Mouse (Mus musculus) kidney, embryonic 15.5 days (tissue): ENCODE measurements around the gene Lkaaear1. TPM values are rescaled to one million over a fixed set of nuclear protein-coding genes. Genes with fewer than 3 reads are reported as not detected.

Source experiments
- ATAC-seq: fragments of 200-750 bp; cut with Nextera tagmentation; replicated peaks from 2 replicates; pipeline ENCODE4 v1.8.0; 2017; ENCODE audit warnings: moderate TSS enrichment; ENCODE audit not compliant: low FRiP score
- H3K27ac ChIP-seq: fragments of 300-500 bp; sonication (generic); 2 replicates; pipeline ENCODE4 v1.5.1; 2015; ENCODE audit warnings: mild to moderate bottlenecking, inconsistent platforms
- H3K27me3 ChIP-seq: fragments of 300-500 bp; sonication (generic); 2 replicates; pipeline ENCODE4 v1.6.1; 2015; ENCODE audit warnings: inconsistent platforms
- H3K36me3 ChIP-seq: fragments of 300-500 bp; sonication (generic); 2 replicates; pipeline ENCODE4 v1.6.1; 2015; ENCODE audit warnings: inconsistent platforms
- H3K4me1 ChIP-seq: fragments of 300-500 bp; sonication (generic); 2 replicates; pipeline ENCODE4 v1.6.1; 2015; ENCODE audit warnings: inconsistent platforms
- H3K4me2 ChIP-seq: fragments of 300-500 bp; sonication (generic); 2 replicates; pipeline ENCODE4 v1.6.1; 2015; ENCODE audit warnings: moderate library complexity, mild to moderate bottlenecking, inconsistent platforms
- H3K4me3 ChIP-seq: fragments of 300-500 bp; sonication (generic); replicated peaks from 2 replicates; pipeline ENCODE4 v1.5.1; 2015; ENCODE audit warnings: mild to moderate bottlenecking, inconsistent platforms
- H3K9ac ChIP-seq: fragments of 300-500 bp; sonication (generic); 2 replicates; pipeline ENCODE4 v1.6.1; 2015; ENCODE audit warnings: mild to moderate bottlenecking, inconsistent platforms
- H3K9me3 ChIP-seq: fragments of 300-500 bp; sonication (generic); replicated peaks from 2 replicates; pipeline ENCODE4 v1.6.1; 2016; ENCODE audit warnings: inconsistent platforms
- WGBS: fragments of 180-500 bp; shearing (Covaris S2); methylation state at CpG from one replicate; pipeline ENCODE4 v1.1.7; 2015; ENCODE audit warnings: mixed read lengths; 5-methylcytosine and 5-hydroxymethylcytosine counted together
- polyA plus RNA-seq: library from polyadenylated mRNA; unstranded; fragments of >200 nt; fragmentation: Nextera tagmentation; extraction: Ambion mirVana; gene quantifications from 2 replicates; pipeline ENCODE4 v1.2.1, GENCODE M21; 2015

Lkaaear1 gene
- polyA plus RNA-seq, 1 experiment from 2014 or later = 0.22 TPM

- no peak overlapping the region for H3K4me2 ChIP-seq
- H3K4me1 ChIP-seq = peaks cover 22% of the 10 kb centered on the region
- ATAC-seq = no peak
- no peaks in the 10 kb centered on the region for H3K9me3 ChIP-seq
- no peaks in the 10 kb centered on the region; the same call in 1 of the 2 replicates for H3K27me3 ChIP-seq
- H3K9ac ChIP-seq = no peak overlapping the region
- H3K36me3 ChIP-seq = no peaks in the 10 kb centered on the region
- 65% methylated on average over 1 of the region's 1 CpGs for WGBS
- no peak overlapping the region for H3K4me3 ChIP-seq
- H3K27ac ChIP-seq = no peak overlapping the region
Observed at GRCm38 (mm10) chr2:181695776-181696175, 2.5 kb downstream of the Lkaaear1 start.

- Histone ChIP-seq H3K4me3 (no peak overlapping the region), H3K27ac (no peak overlapping the region)
- 86% methylated on average over 3 of the region's 3 CpGs for whole genome bisulfite sequencing
Observed at GRCm38 (mm10) chr2:181694581-181694980, 3.7 kb downstream of the Lkaaear1 start.

GRCm38 (mm10) chr2:181693339-181694280 is 4.6 kb downstream of the Lkaaear1 start, which contains the start of gene Rgs19:
Gene Rgs19, minus strand, starts transcription at chr2:181693977.
- Histone ChIP-seq H3K4me3 (peak within 1 kb of the TSS; percentile 78), H3K27me3 (no peaks in the 10 kb centered on the region; the same call in 1 of the 2 replicates), H3K9ac (peak within 1 kb of the TSS; percentile 82), H3K27ac (peak within 1 kb of the TSS; percentile 65; the same call in 1 of the 2 replicates), H3K36me3 (peaks cover 19% of the 10 kb centered on the region), H3K4me1 (peaks cover 22% of the 10 kb centered on the region), H3K9me3 (no peaks in the 10 kb centered on the region), H3K4me2 (peak within 1 kb of the TSS; percentile 93)
- under 1% methylated on average over 75 of the region's 75 CpGs for WGBS
- peak; percentile 87 for ATAC-seq

More at GRCm38 (mm10) chr2:181694581-181694980, 3.7 kb downstream of the Lkaaear1 start:
- H3K4me1 ChIP-seq = peaks cover 22% of the 10 kb centered on the region
- no peak for ATAC-seq
- H3K36me3 ChIP-seq = peaks cover 9% of the 10 kb centered on the region
- H3K27me3 ChIP-seq = no peaks in the 10 kb centered on the region; the same call in 1 of the 2 replicates
- H3K9ac ChIP-seq = no peak overlapping the region
- H3K4me2 ChIP-seq = peak overlapping the region; percentile 93
- no peaks in the 10 kb centered on the region for H3K9me3 ChIP-seq

GRCm38 (mm10) chr2:181692304-181692703 is 5.9 kb downstream of the Lkaaear1 start:
- 87% methylated on average over 3 of the region's 3 CpGs for WGBS
- Histone ChIP-seq H3K4me3 (0 out of 2 replicates have a peak overlapping the region, but pooled peaks have one; percentile 78), H3K27ac (no peak overlapping the region), H3K9me3 (no peaks in the 10 kb centered on the region), H3K27me3 (no peaks in the 10 kb centered on the region; the same call in 1 of the 2 replicates), H3K9ac (no peak overlapping the region), H3K4me2 (peak overlapping the region; percentile 93), H3K36me3 (peaks cover 31% of the 10 kb centered on the region), H3K4me1 (peaks cover 22% of the 10 kb centered on the region)
- ATAC-seq = no peak

GRCm38 (mm10) chr2:181691571-181691970 is 6.7 kb downstream of the Lkaaear1 start:
- WGBS = 89% methylated on average over 4 of the region's 4 CpGs
- no peak for ATAC-seq
- Histone ChIP-seq H3K9ac (no peak overlapping the region), H3K4me1 (peaks cover 22% of the 10 kb centered on the region), H3K4me2 (0 out of 2 replicates have a peak overlapping the region, but pooled peaks have one; percentile 14), H3K36me3 (peaks cover 39% of the 10 kb centered on the region), H3K27ac (no peak overlapping the region), H3K27me3 (no peaks in the 10 kb centered on the region; the same call in 1 of the 2 replicates), H3K4me3 (no peak overlapping the region), H3K9me3 (no peaks in the 10 kb centered on the region)

- H3K4me1 ChIP-seq = peaks cover 22% of the 10 kb centered on the region
- H3K4me3 ChIP-seq = no peak overlapping the region
- no peak overlapping the region for H3K9ac ChIP-seq
- no peaks in the 10 kb centered on the region for H3K9me3 ChIP-seq
- no peak for ATAC-seq
- H3K4me2 ChIP-seq = 0 out of 2 replicates have a peak overlapping the region, but pooled peaks have one; percentile 14
- peaks cover 44% of the 10 kb centered on the region for H3K36me3 ChIP-seq
- H3K27ac ChIP-seq = no peak overlapping the region
- H3K27me3 ChIP-seq = no peaks in the 10 kb centered on the region; the same call in 1 of the 2 replicates
- WGBS = 91% methylated on average over 6 of the region's 6 CpGs
Observed at GRCm38 (mm10) chr2:181691083-181691482, 7.2 kb downstream of the Lkaaear1 start.

GRCm38 (mm10) chr2:181689466-181690160 is 8.6 kb downstream of the Lkaaear1 start:
- 88% methylated on average over 10 of the region's 10 CpGs for WGBS
- H3K9me3 ChIP-seq = no peaks in the 10 kb centered on the region

GRCm38 (mm10) chr2:181687586-181687985 is 10.7 kb downstream of the Lkaaear1 start:
- 92% methylated on average over 8 of the region's 8 CpGs for WGBS
- ATAC-seq = no peak
- Histone ChIP-seq H3K27me3 (no peaks in the 10 kb centered on the region), H3K36me3 (peaks cover 46% of the 10 kb centered on the region), H3K4me1 (peaks cover 6% of the 10 kb centered on the region), H3K27ac (no peak overlapping the region), H3K4me3 (no peak overlapping the region), H3K9ac (no peak overlapping the region), H3K4me2 (no peak overlapping the region), H3K9me3 (no peaks in the 10 kb centered on the region)

More at GRCm38 (mm10) chr2:181689466-181690160, 8.6 kb downstream of the Lkaaear1 start:
- no peak overlapping the region for H3K4me2 ChIP-seq
- no peak overlapping the region for H3K4me3 ChIP-seq
- no peaks in the 10 kb centered on the region for H3K27me3 ChIP-seq
- H3K4me1 ChIP-seq = peaks cover 20% of the 10 kb centered on the region
- peaks cover 46% of the 10 kb centered on the region for H3K36me3 ChIP-seq
- no peak overlapping the region for H3K27ac ChIP-seq
- ATAC-seq = no peak
- no peak overlapping the region for H3K9ac ChIP-seq

- Histone ChIP-seq H3K4me3 (no peak overlapping the region), H3K27ac (no peak overlapping the region), H3K27me3 (no peaks in the 10 kb centered on the region), H3K9me3 (no peaks in the 10 kb centered on the region), H3K4me2 (no peak overlapping the region), H3K9ac (no peak overlapping the region), H3K4me1 (peaks cover 8% of the 10 kb centered on the region), H3K36me3 (peaks cover 46% of the 10 kb centered on the region)
- 94% methylated on average over 4 of the region's 4 CpGs for WGBS
- ATAC-seq = no peak
Observed at GRCm38 (mm10) chr2:181685686-181686085, 12.6 kb downstream of the Lkaaear1 start.

- H3K9me3 ChIP-seq = no peaks in the 10 kb centered on the region
- H3K36me3 ChIP-seq = peaks cover 38% of the 10 kb centered on the region
- WGBS = 89% methylated on average over 1 of the region's 1 CpGs
- H3K27ac ChIP-seq = no peak overlapping the region
- H3K4me2 ChIP-seq = no peak overlapping the region
- H3K27me3 ChIP-seq = no peaks in the 10 kb centered on the region
- H3K4me1 ChIP-seq = peaks cover 11% of the 10 kb centered on the region
- ATAC-seq = no peak
- H3K9ac ChIP-seq = no peak overlapping the region
- H3K4me3 ChIP-seq = no peak overlapping the region
Observed at GRCm38 (mm10) chr2:181684713-181685112, 13.5 kb downstream of the Lkaaear1 start.

GRCm38 (mm10) chr2:181683381-181683780 is 14.9 kb downstream of the Lkaaear1 start:
- Histone ChIP-seq H3K4me1 (peaks cover 16% of the 10 kb centered on the region), H3K27ac (no peak overlapping the region), H3K9me3 (no peaks in the 10 kb centered on the region), H3K4me3 (no peak overlapping the region), H3K4me2 (no peak overlapping the region), H3K27me3 (no peaks in the 10 kb centered on the region), H3K9ac (no peak overlapping the region), H3K36me3 (peaks cover 25% of the 10 kb centered on the region)
- no peak for ATAC-seq
- WGBS = 64% methylated on average over 4 of the region's 4 CpGs
